Mouse (Mus musculus) forebrain, embryonic 12.5 days (tissue): ENCODE results near the gene Smco4. TPM values are rescaled to one million over a fixed set of nuclear protein-coding genes. Genes with fewer than 3 reads are reported as not detected.

Source experiments
- ATAC-seq: fragments of 200-750 bp; cut with Nextera tagmentation; 2 replicates; pipeline ENCODE4 v1.8.0; 2017; ENCODE audit warnings: moderate TSS enrichment; ENCODE audit not compliant: low FRiP score
- H3K27ac ChIP-seq: fragments of 300-500 bp; sonication (generic); 2 replicates; pipeline ENCODE4 v1.5.1; 2016; ENCODE audit warnings: mild to moderate bottlenecking
- H3K27me3 ChIP-seq: fragments of 300-500 bp; sonication (generic); 2 replicates; pipeline ENCODE4 v1.6.1; 2016; ENCODE audit warnings: mild to moderate bottlenecking
- H3K36me3 ChIP-seq: fragments of 300-500 bp; sonication (generic); replicated peaks from 2 replicates; pipeline ENCODE4 v1.6.1; 2016; ENCODE audit warnings: mild to moderate bottlenecking
- H3K4me1 ChIP-seq: fragments of 300-500 bp; sonication (generic); 2 replicates; pipeline ENCODE4 v1.6.1; 2016
- H3K4me2 ChIP-seq: fragments of 300-500 bp; sonication (generic); 2 replicates; pipeline ENCODE4 v1.6.1; 2016; ENCODE audit warnings: mild to moderate bottlenecking, moderate library complexity
- H3K4me3 ChIP-seq: fragments of 300-500 bp; sonication (generic); replicated peaks from 2 replicates; pipeline ENCODE4 v1.5.1; 2016; ENCODE audit warnings: mild to moderate bottlenecking
- H3K9ac ChIP-seq: fragments of 300-500 bp; sonication (generic); 2 replicates; pipeline ENCODE4 v1.6.1; 2016; ENCODE audit warnings: mild to moderate bottlenecking
- H3K9me3 ChIP-seq: fragments of 300-500 bp; sonication (generic); 2 replicates; pipeline ENCODE4 v1.6.1; 2016
- WGBS: fragments of 180-500 bp; shearing (Covaris S2); methylation state at CpG from one replicate; pipeline ENCODE4 v1.1.7; 2016; 5-methylcytosine and 5-hydroxymethylcytosine counted together
- polyA plus RNA-seq: library from polyadenylated mRNA; unstranded; fragments of >200 nt; fragmentation: Nextera tagmentation; extraction: Ambion mirVana; gene quantifications from 2 replicates; pipeline ENCODE4 v1.2.1, GENCODE M21; 2016

Smco4 gene
- polyA plus RNA-seq, 1 experiment from 2014 or later, result 2.6 TPM

DNA sequence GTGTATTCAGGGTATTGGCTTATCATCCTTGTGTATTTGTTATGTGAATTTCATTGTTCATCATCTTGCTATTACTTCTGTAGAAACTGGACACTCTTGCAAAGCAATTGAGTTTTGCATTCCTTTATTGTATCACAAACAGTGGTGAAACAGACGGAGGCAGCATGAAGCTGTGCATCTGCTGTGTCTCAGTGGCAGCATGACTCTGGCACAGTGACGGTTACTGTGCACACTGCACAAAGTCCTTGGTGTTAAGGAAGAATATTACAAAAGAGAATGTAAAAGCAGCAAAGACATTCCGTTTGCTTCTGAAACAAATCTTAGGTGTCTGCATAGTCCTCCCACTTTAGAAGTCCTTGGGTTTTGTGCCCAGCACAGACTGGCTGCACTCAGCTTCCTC, 67.2 kb downstream of the Smco4 start:
- H3K36me3 ChIP-seq, result no peaks in the 10 kb centered on the region
- H3K4me3 ChIP-seq, result no peak overlapping the region
- no peaks in the 10 kb centered on the region for H3K4me1 ChIP-seq
- H3K9ac ChIP-seq, result no peak overlapping the region
- no peak overlapping the region for H3K27ac ChIP-seq
- 87% methylated on average over 3 of the region's 3 CpGs for WGBS
- no peak overlapping the region for H3K4me2 ChIP-seq
- no peak for ATAC-seq
- H3K9me3 ChIP-seq, result no peaks in the 10 kb centered on the region
- H3K27me3 ChIP-seq, result no peaks in the 10 kb centered on the region

DNA sequence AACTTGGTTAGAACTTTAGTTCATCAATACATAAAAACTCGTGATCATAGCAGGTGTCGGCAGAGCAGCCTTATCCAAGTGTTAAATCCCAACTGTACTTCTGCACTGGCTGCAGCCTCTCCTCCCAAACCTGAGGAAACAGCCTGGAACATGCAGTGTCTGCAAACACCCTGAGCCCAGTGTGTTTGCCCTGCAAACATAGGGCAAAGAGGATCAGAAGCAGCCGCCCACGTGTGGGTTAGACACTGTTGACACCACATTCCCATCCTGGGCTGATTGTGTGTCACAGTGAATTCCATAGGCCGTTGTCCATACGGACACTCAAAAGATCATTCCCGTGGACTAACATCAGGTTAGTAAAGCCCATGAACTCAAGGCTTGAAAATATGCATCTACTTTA, 69.1 kb downstream of the Smco4 start:
- Histone ChIP-seq H3K36me3 (no peaks in the 10 kb centered on the region), H3K9me3 (no peaks in the 10 kb centered on the region), H3K27ac (no peak overlapping the region), H3K9ac (no peak overlapping the region), H3K4me3 (no peak overlapping the region), H3K27me3 (no peaks in the 10 kb centered on the region), H3K4me2 (no peak overlapping the region), H3K4me1 (no peaks in the 10 kb centered on the region)
- WGBS, result 89% methylated on average over 7 of the region's 7 CpGs
- no peak for ATAC-seq

DNA sequence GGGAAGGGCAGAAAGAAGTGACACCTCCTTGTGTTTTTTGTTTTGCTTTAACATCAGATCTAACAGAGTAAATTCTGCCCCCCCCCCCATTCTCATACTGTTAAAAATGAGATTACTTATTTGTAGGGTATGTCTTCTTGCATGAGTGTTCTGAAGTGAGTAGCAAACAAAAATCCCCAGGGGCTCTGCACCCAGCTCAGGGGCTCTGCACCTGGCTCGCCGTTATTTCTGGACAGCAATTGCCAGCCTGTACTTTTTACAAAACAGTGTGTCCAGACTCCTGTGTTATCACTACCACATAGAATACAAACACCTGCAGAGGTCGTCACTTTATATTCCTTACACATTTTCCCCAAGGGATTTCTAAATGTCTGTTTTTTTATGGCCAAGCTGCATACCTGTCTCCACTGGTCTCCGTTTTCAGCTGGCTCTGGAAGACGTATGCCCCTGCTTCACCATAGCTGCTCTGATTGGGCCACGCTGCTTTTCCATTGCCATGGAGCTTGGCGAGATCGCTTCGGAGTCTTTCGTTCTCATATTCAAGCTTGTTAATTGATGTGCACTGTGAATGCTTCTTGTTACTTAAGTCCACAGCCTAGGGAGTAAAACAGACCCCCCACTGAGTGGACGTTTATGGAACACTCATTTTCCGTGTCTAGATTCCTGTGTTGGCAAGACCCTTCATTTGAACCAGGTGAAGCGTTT, 81.7 kb downstream of the Smco4 start:
- Histone ChIP-seq H3K27me3 (no peaks in the 10 kb centered on the region), H3K9me3 (no peaks in the 10 kb centered on the region), H3K4me3 (no peak overlapping the region), H3K4me2 (no peak overlapping the region), H3K36me3 (no peaks in the 10 kb centered on the region), H3K4me1 (no peaks in the 10 kb centered on the region), H3K27ac (no peak overlapping the region), H3K9ac (no peak overlapping the region)
- WGBS, result 65% methylated on average over 13 of the region's 13 CpGs
- no peak for ATAC-seq

DNA sequence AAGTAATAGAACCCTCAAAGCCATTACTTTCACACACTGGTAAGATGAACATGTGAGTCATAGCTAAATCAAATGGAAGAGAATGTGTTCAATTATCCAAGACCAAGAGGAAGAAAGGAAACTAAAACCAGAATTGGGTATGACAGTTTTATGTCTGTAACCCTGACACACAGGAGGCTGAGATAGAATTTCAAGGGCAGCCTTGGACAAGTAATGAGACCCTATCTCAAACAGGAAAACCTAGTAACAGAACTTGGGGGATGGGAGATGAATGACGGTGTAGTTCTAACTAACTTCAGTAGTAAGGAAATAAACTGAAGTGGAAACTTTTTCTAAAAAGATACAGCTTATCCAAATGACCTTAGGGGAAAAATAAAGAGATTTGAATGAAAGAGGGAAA, 85.2 kb downstream of the Smco4 start:
- ATAC-seq, result no peak
- Histone ChIP-seq H3K4me3 (no peak overlapping the region), H3K36me3 (no peaks in the 10 kb centered on the region), H3K9ac (no peak overlapping the region), H3K4me1 (no peaks in the 10 kb centered on the region), H3K27me3 (no peaks in the 10 kb centered on the region), H3K4me2 (no peak overlapping the region), H3K9me3 (no peaks in the 10 kb centered on the region), H3K27ac (no peak overlapping the region)
- WGBS, result 87% methylated on average over 1 of the region's 1 CpGs

GRCm38 (mm10) chr9:15578946-15579345, 85.7 kb downstream of the Smco4 start:
- no peak for ATAC-seq
- 92% methylated on average over 9 of the region's 9 CpGs for WGBS
- Histone ChIP-seq H3K9ac (no peak overlapping the region), H3K27ac (no peak overlapping the region), H3K4me3 (no peak overlapping the region), H3K4me2 (no peak overlapping the region), H3K27me3 (no peaks in the 10 kb centered on the region), H3K4me1 (no peaks in the 10 kb centered on the region), H3K9me3 (no peaks in the 10 kb centered on the region), H3K36me3 (no peaks in the 10 kb centered on the region)

- no peak overlapping the region for H3K9ac ChIP-seq
- 75% methylated on average over 6 of the region's 6 CpGs for WGBS
- no peaks in the 10 kb centered on the region for H3K36me3 ChIP-seq
- no peaks in the 10 kb centered on the region for H3K27me3 ChIP-seq
- H3K4me1 ChIP-seq, result no peaks in the 10 kb centered on the region
- no peak overlapping the region for H3K27ac ChIP-seq
- H3K4me3 ChIP-seq, result no peak overlapping the region
- ATAC-seq, result no peak
- H3K9me3 ChIP-seq, result no peaks in the 10 kb centered on the region
- H3K4me2 ChIP-seq, result no peak overlapping the region
Observed at GRCm38 (mm10) chr9:15580176-15580575, 86.9 kb downstream of the Smco4 start.

DNA sequence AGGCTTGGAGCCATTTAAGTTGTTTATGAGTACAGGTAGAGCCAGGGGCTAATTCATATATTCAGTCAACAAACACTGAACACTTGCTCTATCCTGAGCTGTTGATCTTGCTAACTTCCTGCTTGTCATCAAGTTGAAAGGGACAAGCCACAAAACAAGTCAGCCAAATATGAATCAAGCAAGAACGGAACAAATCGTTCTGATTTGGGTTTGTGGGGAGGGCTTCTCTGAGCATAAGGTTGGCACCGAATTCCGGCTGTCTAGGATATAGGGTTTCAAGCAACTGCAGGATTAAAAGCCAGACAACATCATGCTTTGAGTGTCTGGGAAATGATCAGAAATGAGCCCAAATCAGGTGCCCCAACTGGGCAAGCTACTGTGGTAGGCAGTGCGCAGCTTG, 88.8 kb downstream of the Smco4 start:
- no peaks in the 10 kb centered on the region for H3K27me3 ChIP-seq
- H3K27ac ChIP-seq, result no peak overlapping the region
- H3K4me1 ChIP-seq, result no peaks in the 10 kb centered on the region
- no peak overlapping the region for H3K4me2 ChIP-seq
- no peak for ATAC-seq
- no peaks in the 10 kb centered on the region for H3K9me3 ChIP-seq
- WGBS, result 98% methylated on average over 5 of the region's 5 CpGs
- H3K9ac ChIP-seq, result no peak overlapping the region
- no peak overlapping the region for H3K4me3 ChIP-seq
- no peaks in the 10 kb centered on the region for H3K36me3 ChIP-seq

- Histone ChIP-seq H3K36me3 (no peaks in the 10 kb centered on the region), H3K27me3 (no peaks in the 10 kb centered on the region), H3K9ac (no peak overlapping the region), H3K4me1 (no peaks in the 10 kb centered on the region), H3K4me3 (no peak overlapping the region), H3K9me3 (no peaks in the 10 kb centered on the region), H3K4me2 (no peak overlapping the region), H3K27ac (no peak overlapping the region)
- ATAC-seq, result no peak
- WGBS, result 85% methylated on average over 9 of the region's 9 CpGs
Observed at GRCm38 (mm10) chr9:15584209-15584608, 91.0 kb downstream of the Smco4 start.

DNA sequence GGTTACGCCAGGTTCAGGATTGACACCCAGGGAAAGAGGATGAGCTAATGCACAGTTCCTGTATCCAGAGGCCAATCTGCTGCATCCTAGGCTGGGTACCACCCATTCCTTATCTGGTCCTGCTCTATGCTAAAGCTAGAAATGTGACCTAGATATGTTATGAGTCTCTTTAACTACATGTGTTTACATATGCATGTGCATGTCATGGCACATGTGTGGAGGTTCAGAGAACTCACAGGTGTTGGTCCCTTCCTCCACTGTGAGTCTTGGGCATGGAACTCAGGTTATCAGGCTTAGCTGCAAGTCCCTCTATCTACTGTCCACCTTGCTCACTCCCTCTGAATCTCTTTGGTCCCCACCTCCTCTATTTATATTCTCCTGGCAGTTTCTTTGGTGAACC, 92.7 kb downstream of the Smco4 start:
- no peak overlapping the region for H3K9ac ChIP-seq
- no peak for ATAC-seq
- no peak overlapping the region for H3K4me2 ChIP-seq
- no peaks in the 10 kb centered on the region for H3K4me1 ChIP-seq
- H3K27ac ChIP-seq, result no peak overlapping the region
- whole genome bisulfite sequencing, result 88% methylated on average over 1 of the region's 1 CpGs
- no peaks in the 10 kb centered on the region for H3K36me3 ChIP-seq
- H3K27me3 ChIP-seq, result no peaks in the 10 kb centered on the region
- H3K4me3 ChIP-seq, result no peak overlapping the region
- no peaks in the 10 kb centered on the region for H3K9me3 ChIP-seq

DNA sequence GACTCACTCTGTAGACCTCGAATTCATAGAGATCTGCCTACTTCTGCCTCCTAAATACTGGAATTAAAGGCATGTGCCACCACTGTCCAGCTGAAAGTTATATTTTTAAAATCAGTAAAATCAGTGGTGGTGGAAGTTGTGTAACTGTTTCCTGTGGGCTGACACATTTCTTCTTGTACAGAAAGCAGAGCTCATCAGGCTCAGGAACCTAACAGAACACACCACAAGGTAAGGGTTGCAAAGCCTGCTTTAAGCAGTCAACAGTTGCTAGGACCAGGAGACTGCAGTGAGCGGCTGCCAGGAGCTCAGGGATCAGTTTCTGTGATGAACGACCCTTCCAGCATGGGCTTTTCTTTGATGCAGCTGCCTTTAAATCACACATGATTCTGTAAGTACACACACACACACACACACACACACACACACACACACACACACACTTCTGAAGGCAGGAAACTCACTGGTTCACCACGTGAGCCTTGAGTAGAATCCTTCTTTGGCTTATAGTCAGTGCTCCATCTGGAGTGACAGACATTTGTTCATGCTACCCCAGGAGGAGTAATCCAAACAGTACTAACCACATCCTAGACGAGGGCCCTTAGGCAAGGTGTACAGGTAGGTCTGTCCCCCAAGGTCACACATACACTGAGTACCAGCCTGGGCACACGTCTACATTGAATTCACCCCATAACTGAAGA, 94.1 kb downstream of the Smco4 start:
- Histone ChIP-seq H3K27ac (no peak overlapping the region), H3K9me3 (no peaks in the 10 kb centered on the region), H3K4me3 (no peak overlapping the region), H3K27me3 (no peaks in the 10 kb centered on the region), H3K4me2 (no peak overlapping the region), H3K9ac (no peak overlapping the region), H3K4me1 (no peaks in the 10 kb centered on the region), H3K36me3 (no peaks in the 10 kb centered on the region)
- 77% methylated on average over 6 of the region's 6 CpGs for WGBS
- no peak for ATAC-seq

GRCm38 (mm10) chr9:15594148-15594547, 100.9 kb downstream of the Smco4 start:
- no peaks in the 10 kb centered on the region for H3K36me3 ChIP-seq
- no peak overlapping the region for H3K4me2 ChIP-seq
- no peaks in the 10 kb centered on the region for H3K9me3 ChIP-seq
- H3K27me3 ChIP-seq, result no peaks in the 10 kb centered on the region
- ATAC-seq, result no peak
- H3K4me1 ChIP-seq, result no peaks in the 10 kb centered on the region
- WGBS, result 89% methylated on average over 4 of the region's 4 CpGs
- no peak overlapping the region for H3K9ac ChIP-seq
- no peak overlapping the region for H3K4me3 ChIP-seq
- no peak overlapping the region for H3K27ac ChIP-seq
